Mouse (Mus musculus) liver, embryonic 16.5 days (tissue): ENCODE results near the gene Naa10. TPM values are rescaled to one million over a fixed set of nuclear protein-coding genes. Genes with fewer than 3 reads are reported as not detected.

Source experiments
- ATAC-seq: fragments of 200-750 bp; cut with Nextera tagmentation; 2 replicates; pipeline ENCODE4 v1.8.0; 2017; ENCODE audit warnings: low read depth, mild to moderate bottlenecking, moderate number of reproducible peaks, moderate library complexity
- H3K27ac ChIP-seq: fragments of 300-500 bp; sonication (generic); 2 replicates; pipeline ENCODE4 v1.5.1; 2014; ENCODE audit warnings: mild to moderate bottlenecking, low read length
- H3K27me3 ChIP-seq: fragments of 300-500 bp; sonication (generic); 2 replicates; pipeline ENCODE4 v1.6.1; 2014; ENCODE audit warnings: low read depth, low read length, mixed read lengths; ENCODE audit not compliant: control insufficient read depth, insufficient read depth
- H3K36me3 ChIP-seq: fragments of 300-500 bp; sonication (generic); 2 replicates; pipeline ENCODE4 v1.6.1; 2014; ENCODE audit warnings: mild to moderate bottlenecking; ENCODE audit not compliant: control insufficient read depth, insufficient read depth
- H3K4me1 ChIP-seq: fragments of 300-500 bp; sonication (generic); 2 replicates; pipeline ENCODE4 v1.6.1; 2014; ENCODE audit warnings: low read depth, low read length, mixed read lengths; ENCODE audit not compliant: control insufficient read depth
- H3K4me2 ChIP-seq: fragments of 300-500 bp; sonication (generic); 2 replicates; pipeline ENCODE4 v1.6.1; 2014; ENCODE audit warnings: low read depth, low read length, mixed read lengths
- H3K4me3 ChIP-seq: fragments of 300-500 bp; sonication (generic); 2 replicates; pipeline ENCODE4 v1.5.1; 2014; ENCODE audit warnings: low read depth, mild to moderate bottlenecking, low read length
- H3K9ac ChIP-seq: fragments of 300-500 bp; sonication (generic); 2 replicates; pipeline ENCODE4 v1.6.1; 2014; ENCODE audit warnings: low read depth, low read length
- H3K9me3 ChIP-seq: fragments of 300-500 bp; sonication (generic); replicated peaks from 2 replicates; pipeline ENCODE4 v1.6.1; 2016; ENCODE audit warnings: low read length; ENCODE audit not compliant: control insufficient read depth
- WGBS: fragments of 180-500 bp; shearing (Covaris S2); extraction: QIAGEN DNeasy Blood & Tissue Kit; methylation state at CpG from one replicate; pipeline ENCODE4 v1.1.7; 2014; ENCODE audit not compliant: insufficient replicate concordance; 5-methylcytosine and 5-hydroxymethylcytosine counted together
- polyA plus RNA-seq: library from polyadenylated mRNA; unstranded; fragments of >200 nt; fragmentation: Nextera tagmentation; extraction: Ambion mirVana; gene quantifications from 2 replicates; pipeline ENCODE4 v1.2.1, GENCODE M21; 2015

The Naa10 gene
- polyA plus RNA-seq, 1 experiment from 2014 or later, result 69.0 TPM

GRCm38 (mm10) chrX:73922550-73922882 is 772 bp upstream of the Naa10 start:
- ATAC-seq, result no peak
- WGBS, result 70% methylated on average over 8 of the region's 8 CpGs
- Histone ChIP-seq H3K27ac (no peak overlapping the region), H3K4me1 (no peaks in the 10 kb centered on the region; the same call in 1 of the 2 replicates), H3K4me2 (peak overlapping the region; percentile 82), H3K9me3 (no peaks in the 10 kb centered on the region), H3K27me3 (no peaks in the 10 kb centered on the region), H3K9ac (peak overlapping the region; percentile 63; the same call in 1 of the 2 replicates), H3K36me3 (peaks cover 4% of the 10 kb centered on the region), H3K4me3 (peak overlapping the region; percentile 75)

GRCm38 (mm10) chrX:73921285-73921822 is 390 bp downstream of the Naa10 start:
- ATAC-seq, result 0 out of 2 replicates have a peak, but pooled peaks have one; percentile 5
- H3K27ac ChIP-seq, result peak overlapping the region; percentile 81
- 16% methylated on average over 34 of the region's 34 CpGs for WGBS
- no peaks in the 10 kb centered on the region for H3K9me3 ChIP-seq
- H3K36me3 ChIP-seq, result peaks cover 4% of the 10 kb centered on the region
- H3K9ac ChIP-seq, result peak overlapping the region; percentile 75
- no peaks in the 10 kb centered on the region; the same call in 1 of the 2 replicates for H3K4me1 ChIP-seq
- peak overlapping the region; percentile 82 for H3K4me2 ChIP-seq
- H3K4me3 ChIP-seq, result peak overlapping the region; percentile 75
- H3K27me3 ChIP-seq, result no peaks in the 10 kb centered on the region

GRCm38 (mm10) chrX:73918631-73919030 is 3.1 kb downstream of the Naa10 start:
- WGBS, result 64% methylated on average over 5 of the region's 5 CpGs
- H3K9ac ChIP-seq, result no peak overlapping the region
- H3K4me1 ChIP-seq, result peaks cover 3% of the 10 kb centered on the region; the same call in 1 of the 2 replicates
- H3K27me3 ChIP-seq, result no peaks in the 10 kb centered on the region
- H3K36me3 ChIP-seq, result peaks cover 4% of the 10 kb centered on the region
- no peak overlapping the region for H3K4me3 ChIP-seq
- no peak overlapping the region for H3K27ac ChIP-seq
- no peak overlapping the region for H3K4me2 ChIP-seq
- no peaks in the 10 kb centered on the region for H3K9me3 ChIP-seq
- ATAC-seq, result no peak

GRCm38 (mm10) chrX:73916945-73917344 is 4.8 kb downstream of the Naa10 start:
- H3K4me3 ChIP-seq, result no peak overlapping the region
- H3K36me3 ChIP-seq, result peaks cover 4% of the 10 kb centered on the region
- H3K27ac ChIP-seq, result no peak overlapping the region
- H3K9ac ChIP-seq, result no peak overlapping the region
- WGBS, result 68% methylated on average over 8 of the region's 8 CpGs
- ATAC-seq, result no peak
- H3K4me1 ChIP-seq, result peaks cover 3% of the 10 kb centered on the region; the same call in 1 of the 2 replicates
- no peaks in the 10 kb centered on the region for H3K27me3 ChIP-seq
- no peak overlapping the region for H3K4me2 ChIP-seq
- H3K9me3 ChIP-seq, result no peaks in the 10 kb centered on the region

GRCm38 (mm10) chrX:73914827-73915703 is 6.7 kb downstream of the Naa10 start:
- no peaks in the 10 kb centered on the region for H3K27me3 ChIP-seq
- peaks cover 14% of the 10 kb centered on the region for H3K4me1 ChIP-seq
- peak overlapping the region; percentile 77 for H3K27ac ChIP-seq
- H3K9ac ChIP-seq, result peak overlapping the region; percentile 47
- 19% methylated on average over 31 of the region's 31 CpGs for WGBS
- H3K36me3 ChIP-seq, result peaks cover 4% of the 10 kb centered on the region
- peak overlapping the region; percentile 75 for H3K4me2 ChIP-seq
- ATAC-seq, result peak; percentile 95
- no peaks in the 10 kb centered on the region for H3K9me3 ChIP-seq
- peak overlapping the region; percentile 53 for H3K4me3 ChIP-seq

GRCm38 (mm10) chrX:73911588-73911987 is 10.2 kb downstream of the Naa10 start:
- no peaks in the 10 kb centered on the region for H3K27me3 ChIP-seq
- 47% methylated on average over 2 of the region's 2 CpGs for WGBS
- peaks cover 14% of the 10 kb centered on the region for H3K4me1 ChIP-seq
- H3K9me3 ChIP-seq, result no peaks in the 10 kb centered on the region
- H3K4me3 ChIP-seq, result peak overlapping the region; percentile 50; the same call in 1 of the 2 replicates
- peak overlapping the region; percentile 70 for H3K27ac ChIP-seq
- no peaks in the 10 kb centered on the region for H3K36me3 ChIP-seq
- no peak for ATAC-seq
- peak overlapping the region; percentile 69; the same call in 1 of the 2 replicates for H3K4me2 ChIP-seq
- no peak overlapping the region for H3K9ac ChIP-seq

GRCm38 (mm10) chrX:73911156-73911555 is 10.6 kb downstream of the Naa10 start:
- no peaks in the 10 kb centered on the region for H3K9me3 ChIP-seq
- H3K4me3 ChIP-seq, result peak overlapping the region; percentile 50
- H3K9ac ChIP-seq, result peak overlapping the region; percentile 43
- peak; percentile 17; the same call in 1 of the 2 replicates for ATAC-seq
- peak overlapping the region; percentile 70 for H3K27ac ChIP-seq
- WGBS, result 24% methylated on average over 26 of the region's 26 CpGs
- H3K36me3 ChIP-seq, result no peaks in the 10 kb centered on the region
- no peaks in the 10 kb centered on the region for H3K27me3 ChIP-seq
- peak overlapping the region; percentile 69 for H3K4me2 ChIP-seq
- peaks cover 14% of the 10 kb centered on the region for H3K4me1 ChIP-seq

GRCm38 (mm10) chrX:73910451-73910850 is 11.3 kb downstream of the Naa10 start:
- no peaks in the 10 kb centered on the region; the same call in 1 of the 2 replicates for H3K36me3 ChIP-seq
- H3K27me3 ChIP-seq, result no peaks in the 10 kb centered on the region
- H3K27ac ChIP-seq, result peak overlapping the region; percentile 70
- H3K4me2 ChIP-seq, result peak overlapping the region; percentile 69
- H3K9ac ChIP-seq, result no peak overlapping the region; the same call in 1 of the 2 replicates
- ATAC-seq, result no peak
- H3K4me3 ChIP-seq, result peak overlapping the region; percentile 50
- H3K4me1 ChIP-seq, result peaks cover 12% of the 10 kb centered on the region
- no peaks in the 10 kb centered on the region for H3K9me3 ChIP-seq

GRCm38 (mm10) chrX:73910049-73910448 is 11.7 kb downstream of the Naa10 start:
- no peaks in the 10 kb centered on the region for H3K27me3 ChIP-seq
- ATAC-seq, result no peak
- no peak overlapping the region for H3K27ac ChIP-seq
- no peaks in the 10 kb centered on the region; the same call in 1 of the 2 replicates for H3K36me3 ChIP-seq
- H3K4me3 ChIP-seq, result peak overlapping the region; percentile 0
- H3K4me1 ChIP-seq, result peaks cover 11% of the 10 kb centered on the region
- peak overlapping the region; percentile 69; the same call in 1 of the 2 replicates for H3K4me2 ChIP-seq
- no peaks in the 10 kb centered on the region for H3K9me3 ChIP-seq
- 26% methylated on average over 1 of the region's 1 CpGs for WGBS
- no peak overlapping the region for H3K9ac ChIP-seq
